Mouse (Mus musculus): ENCODE measurements at regions not wholly inside any gene's neighbourhood (a gene's known extent, or its start where the extent isn't known, plus 50 kb on each side); places are given as distances from the start of the nearest gene placed in this dataset.
"Not testable (repeated sequence)": the region's sequence is repeated elsewhere in the genome, so short reads cannot be mapped to it uniquely, and the experiment has no call there.

- not testable (repeated sequence) for DNase-seq (ENCODE audit: low spot score)
Observed at GRCm38 (mm10) chr11:12913401-12913800, 448.6 kb upstream of the Cobl start.

GRCm38 (mm10) chr11:12873712-12874111 is 409.0 kb upstream of the Cobl start:
- DNase-seq (ENCODE audit: low spot score) = no peak

GRCm38 (mm10) chr11:12872802-12873201 is 408.0 kb upstream of the Cobl start:
- DNase-seq (ENCODE audit: low spot score) = no peak

GRCm38 (mm10) chr11:12872399-12872798 is 407.6 kb upstream of the Cobl start:
- no peak for DNase-seq (ENCODE audit: low spot score)

- DNase-seq (ENCODE audit: low spot score) = no peak
Observed at GRCm38 (mm10) chr11:12867541-12867940, 402.8 kb upstream of the Cobl start.

GRCm38 (mm10) chr11:12865034-12865620 is 400.4 kb upstream of the Cobl start:
- no peak for DNase-seq (ENCODE audit: low spot score)

- DNase-seq (ENCODE audit: low spot score) = no peak
Observed at GRCm38 (mm10) chr11:12859344-12859930, 394.7 kb upstream of the Cobl start.

GRCm38 (mm10) chr11:12858274-12858884 is 393.6 kb upstream of the Cobl start:
- DNase-seq (ENCODE audit: low spot score) = no peak

GRCm38 (mm10) chr11:12857358-12858199 is 392.8 kb upstream of the Cobl start:
- DNase-seq (ENCODE audit: low spot score) = no peak

- no peak for DNase-seq (ENCODE audit: low spot score)
Observed at GRCm38 (mm10) chr11:12847793-12848192, 383.0 kb upstream of the Cobl start.

- DNase-seq (ENCODE audit: low spot score) = no peak
Observed at GRCm38 (mm10) chr11:12843631-12844423, 379.1 kb upstream of the Cobl start.

- DNase-seq (ENCODE audit: low spot score) = no peak
Observed at GRCm38 (mm10) chr11:12841393-12841792, 376.6 kb upstream of the Cobl start.

- no peak for DNase-seq (ENCODE audit: low spot score)
Observed at GRCm38 (mm10) chr11:12837920-12838319, 373.2 kb upstream of the Cobl start.

- no peak for DNase-seq (ENCODE audit: low spot score)
Observed at GRCm38 (mm10) chr11:12837387-12837786, 372.6 kb upstream of the Cobl start.

GRCm38 (mm10) chr11:12836387-12836786 is 371.6 kb upstream of the Cobl start:
- no peak for DNase-seq (ENCODE audit: low spot score)

- DNase-seq (ENCODE audit: low spot score) = no peak
Observed at GRCm38 (mm10) chr11:12812021-12812420, 347.3 kb upstream of the Cobl start.

GRCm38 (mm10) chr11:12810949-12811881 is 346.5 kb upstream of the Cobl start:
- peak; percentile 55 for DNase-seq (ENCODE audit: low spot score)

Measured in layer of hippocampus, adult 9-10 months (tissue).